Mouse (Mus musculus): ENCODE data around the gene Nbr1. TPM values are rescaled to one million over a fixed set of nuclear protein-coding genes. Genes with fewer than 3 reads are reported as not detected.
"Not testable (repeated sequence)": the region's sequence is repeated elsewhere in the genome, so short reads cannot be mapped to it uniquely, and the experiment has no call there.

The Nbr1 gene
- polyA plus RNA-seq, 1 experiment = 124 TPM

DNA sequence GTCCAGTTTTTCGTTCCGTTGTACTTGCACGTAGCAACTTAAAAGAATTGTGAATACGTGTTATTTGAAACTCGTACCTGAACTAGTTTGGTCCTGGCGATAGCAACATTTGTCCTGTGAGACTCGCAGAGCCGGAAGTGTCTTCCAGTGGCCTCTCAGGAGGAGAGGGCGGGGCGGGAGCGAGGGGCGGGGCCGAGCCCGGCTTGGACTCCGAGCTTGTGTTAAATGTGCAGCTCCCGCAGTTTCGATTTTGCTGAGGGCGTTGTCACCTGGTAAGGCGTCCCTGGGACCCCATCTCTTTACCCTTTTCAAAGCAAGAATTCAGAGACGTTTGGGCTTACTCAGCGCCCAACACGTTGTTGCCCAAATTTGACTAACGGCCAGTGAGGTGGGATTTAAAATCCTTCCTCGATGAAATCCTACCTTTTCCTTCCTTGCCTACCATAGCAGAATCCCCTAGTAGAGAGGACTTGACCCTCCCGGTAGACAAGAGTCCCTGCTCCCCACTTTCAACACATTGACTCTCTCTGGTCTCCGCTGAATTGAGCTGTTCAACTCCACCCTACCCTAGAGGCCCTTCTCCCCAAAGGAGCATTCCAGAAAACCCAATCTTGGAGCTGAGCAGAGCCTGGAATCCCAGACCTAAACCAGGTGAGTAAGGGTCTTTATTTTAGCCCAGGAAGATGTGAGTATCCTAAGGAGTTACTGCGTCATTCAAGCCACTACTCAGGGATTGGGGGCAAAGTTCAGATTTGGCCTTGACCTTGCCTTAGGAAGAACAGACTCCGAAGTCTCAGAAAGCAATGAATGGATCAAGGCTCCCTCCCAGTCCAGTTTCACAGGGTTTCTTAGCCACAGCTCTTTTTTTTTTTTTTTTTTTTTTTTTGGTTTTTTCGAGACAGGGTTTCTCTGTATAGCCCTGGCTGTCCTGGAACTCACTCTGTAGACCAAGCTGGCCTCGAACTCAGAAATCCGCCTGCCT is 30.4 kb downstream of the Nbr1 start, which contains the start of gene Tmem106a:
Tmem106a (plus strand) TSS at position 189 of the 982 bp plus-strand sequence.
- peak in 1 of 2 experiments; percentile 16 for DNase-seq (ENCODE audit: extremely low spot score in 1 of 2, low spot score in 1 of 2)

DNA sequence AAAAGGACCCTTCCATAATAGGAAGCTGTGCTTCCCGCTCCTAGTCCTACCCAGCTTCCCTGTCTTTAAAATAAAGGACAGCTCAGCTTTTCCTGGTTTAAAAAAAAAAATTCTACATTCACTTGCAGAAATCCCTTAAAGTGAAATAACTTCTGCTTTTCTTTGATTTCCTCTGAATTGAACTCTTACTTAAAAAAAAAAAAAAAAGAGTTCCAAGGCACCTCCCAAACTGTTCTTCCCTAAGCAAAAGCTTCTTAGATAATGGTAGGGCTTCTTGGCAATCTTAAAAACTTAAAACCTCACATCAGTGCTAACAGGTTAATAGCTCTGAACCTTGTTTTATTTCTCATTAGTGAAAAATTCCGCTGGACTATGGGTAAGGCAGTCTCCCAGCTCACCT is 31.3 kb downstream of the Nbr1 start:
- no peak for DNase-seq (ENCODE audit: extremely low spot score in 1 of 2, low spot score in 1 of 2)

DNA sequence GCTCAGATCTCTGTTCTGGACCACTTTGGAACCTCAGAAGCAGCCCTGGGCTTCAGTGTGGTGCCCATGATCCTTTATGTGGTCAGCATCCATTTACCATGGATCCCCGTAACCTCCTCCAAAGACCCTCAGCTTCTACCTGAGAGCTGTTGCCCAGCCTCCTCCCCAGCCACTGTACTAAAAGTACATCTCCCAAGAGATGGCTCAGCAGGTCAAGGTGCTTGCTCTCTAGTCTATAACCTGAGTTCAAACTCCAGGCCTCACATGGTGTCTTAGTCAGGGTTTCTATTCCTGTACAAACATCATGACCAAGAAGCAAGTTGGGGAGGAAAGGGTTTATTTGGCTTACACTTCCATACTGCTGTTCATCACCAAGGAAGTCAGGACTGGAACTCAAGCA is 33.1 kb downstream of the Nbr1 start:
- DNase-seq (ENCODE audit: extremely low spot score in 1 of 2, low spot score in 1 of 2) = not testable (repeated sequence)

DNA sequence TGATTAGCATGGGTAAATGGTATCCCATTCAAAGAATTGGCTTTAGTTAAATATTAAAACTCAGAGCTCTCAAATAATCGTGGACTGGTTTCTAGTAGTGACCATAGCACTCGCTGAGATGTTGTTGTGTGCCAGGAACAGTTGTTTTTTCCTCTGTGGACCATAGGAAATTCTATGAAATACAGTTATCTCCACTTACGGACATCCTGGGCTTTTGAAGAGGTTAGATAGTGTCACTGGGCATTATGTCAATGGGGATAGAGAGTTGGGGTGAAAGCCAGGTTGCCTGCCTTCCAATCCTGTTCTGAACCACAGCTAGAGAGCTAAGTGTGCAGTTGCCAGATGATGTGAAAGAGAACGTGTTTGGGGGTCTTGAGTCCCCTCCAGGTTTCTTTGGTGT is 33.9 kb downstream of the Nbr1 start:
- DNase-seq (ENCODE audit: extremely low spot score in 1 of 2, low spot score in 1 of 2) = no peak

DNA sequence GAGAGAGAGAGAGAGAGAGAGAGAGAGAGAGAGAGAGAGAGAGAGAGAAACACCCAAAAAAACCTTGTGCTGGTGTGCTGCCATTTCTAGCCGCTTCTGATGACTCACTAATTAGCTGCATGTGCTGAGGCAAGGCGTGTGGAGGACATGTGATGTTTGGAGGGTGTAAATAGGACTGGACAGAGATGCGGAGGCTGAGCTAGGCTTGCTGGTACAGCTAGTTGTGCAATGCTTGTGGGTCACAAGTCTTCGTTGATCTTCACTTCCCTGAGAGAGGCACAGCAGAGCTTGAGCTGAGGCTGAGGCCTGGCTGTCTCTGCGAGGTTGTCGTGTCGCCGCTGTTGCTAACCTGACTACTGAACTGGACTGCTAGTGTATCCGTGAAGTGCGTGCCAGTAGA is 35.7 kb downstream of the Nbr1 start:
- DNase-seq (ENCODE audit: extremely low spot score in 1 of 2, low spot score in 1 of 2) = peak; percentile 59 to 78

DNA sequence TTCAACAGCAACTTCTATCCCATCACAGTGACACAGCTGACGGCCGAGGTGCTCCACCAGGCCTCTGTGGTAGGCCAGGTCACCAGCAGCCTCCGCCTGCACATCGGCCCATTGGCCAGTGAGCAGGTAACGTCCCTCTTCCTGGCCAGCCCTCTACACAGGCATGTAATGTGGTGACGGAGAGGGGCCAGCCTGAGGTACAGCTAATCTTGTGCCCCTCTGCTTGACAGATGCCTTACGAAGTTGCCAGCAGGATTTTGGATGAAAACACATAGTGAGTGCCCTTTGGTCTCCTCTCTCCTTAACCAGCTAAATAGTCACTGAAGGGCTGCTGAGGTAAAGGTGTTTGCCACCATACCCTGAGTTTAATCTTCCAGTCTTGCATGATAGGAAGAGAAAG is 36.9 kb downstream of the Nbr1 start:
- no peak for DNase-seq (ENCODE audit: extremely low spot score in 1 of 2, low spot score in 1 of 2)

DNA sequence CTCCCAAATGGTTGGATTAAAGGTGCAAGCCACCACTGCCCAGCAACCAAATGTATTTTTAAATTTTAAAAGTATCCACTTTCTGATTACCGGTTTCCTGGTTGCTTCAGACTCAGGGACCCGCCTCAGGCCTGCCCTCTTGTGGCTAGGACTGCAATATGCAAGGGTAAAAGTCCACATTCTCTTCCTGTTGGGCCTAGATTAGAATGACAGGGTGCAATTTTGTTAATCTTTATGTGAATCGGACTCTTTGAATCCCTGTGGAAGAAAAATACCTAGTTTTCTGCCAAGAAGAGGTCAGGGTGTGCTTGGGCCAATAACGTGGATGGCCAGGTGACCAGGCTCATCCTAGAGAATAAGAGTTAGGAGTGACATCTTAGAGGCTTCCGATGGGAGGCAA is 37.5 kb downstream of the Nbr1 start:
- peak in 1 of 2 experiments; percentile 72 for DNase-seq (ENCODE audit: extremely low spot score in 1 of 2, low spot score in 1 of 2)

DNA sequence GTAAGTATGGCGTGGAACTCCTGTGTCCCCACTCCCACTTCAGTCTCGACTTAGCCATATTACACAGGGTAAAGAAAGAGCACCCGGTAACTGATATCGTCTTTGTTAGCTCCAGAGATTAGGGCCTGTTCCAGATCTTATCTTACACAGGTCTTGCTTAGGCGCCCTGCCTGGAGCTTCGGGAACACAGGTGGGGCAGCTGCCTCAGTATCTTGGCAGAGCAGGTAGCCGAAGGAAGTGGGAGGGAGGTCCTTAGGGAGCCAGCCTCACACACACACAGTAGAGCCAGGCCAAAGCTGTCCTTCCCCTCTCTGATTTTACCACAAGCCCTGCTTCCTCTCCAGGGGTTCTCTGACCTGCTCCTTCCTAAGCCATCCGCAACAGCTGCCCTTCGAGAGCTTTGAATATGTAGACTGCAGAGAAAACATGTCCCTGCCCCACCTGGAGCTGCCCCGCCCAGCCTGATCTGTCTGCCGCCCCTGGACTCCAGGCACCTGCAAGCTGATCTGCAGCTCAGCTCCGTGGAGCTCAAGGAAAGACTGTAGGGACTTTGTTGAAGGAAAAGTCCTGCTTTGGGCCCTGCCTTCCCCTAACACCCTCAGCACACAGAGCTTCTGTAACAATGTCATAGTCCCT is 38.2 kb downstream of the Nbr1 start:
- no peak for DNase-seq (ENCODE audit: extremely low spot score in 1 of 2, low spot score in 1 of 2)

DNA sequence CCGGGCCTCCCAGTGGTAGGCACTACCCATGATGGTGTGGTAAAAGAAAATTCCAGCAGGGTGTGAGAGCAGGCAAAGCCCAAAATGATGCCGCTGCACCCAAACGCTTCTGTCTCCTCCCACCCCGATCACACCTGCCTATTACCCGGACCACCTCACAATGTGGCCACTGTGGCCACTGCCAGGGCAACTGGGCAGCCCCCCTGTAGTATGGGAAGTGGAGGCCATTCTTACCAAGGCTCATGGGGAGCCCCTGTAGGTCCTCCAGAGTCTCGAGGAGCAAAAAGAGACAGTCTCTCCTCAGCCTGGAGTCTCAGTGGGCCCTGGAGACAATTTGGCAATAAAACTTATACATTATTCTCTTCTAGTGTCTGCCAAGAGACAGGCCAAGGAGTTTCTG is 47.2 kb downstream of the Nbr1 start, which contains the start of gene Gm11634:
Gm11634 (minus strand) TSS at position 101 of the 400 bp plus-strand sequence.
- DNase-seq (ENCODE audit: extremely low spot score in 1 of 2, low spot score in 1 of 2) = no peak

DNA sequence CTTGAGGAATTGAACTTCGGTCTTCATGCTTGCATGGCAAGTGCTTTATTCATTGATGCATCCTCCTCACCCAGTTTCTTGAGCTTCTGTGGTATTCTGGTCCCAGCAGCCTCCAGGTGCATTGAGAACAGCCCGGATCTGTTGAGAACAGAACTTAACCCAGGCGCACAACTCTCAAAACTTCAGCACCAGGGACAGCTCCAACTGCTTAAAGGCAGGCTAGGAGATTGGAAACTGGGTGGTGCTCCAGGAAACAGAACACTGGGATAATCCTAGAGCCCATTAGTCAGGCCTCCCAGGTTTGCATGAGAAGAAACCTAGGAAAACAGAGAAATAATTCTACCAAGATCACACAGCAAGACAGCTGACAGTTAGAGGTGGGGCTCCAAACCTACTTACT is 50.5 kb downstream of the Nbr1 start:
- no peak for DNase-seq (ENCODE audit: extremely low spot score in 1 of 2, low spot score in 1 of 2)

DNA sequence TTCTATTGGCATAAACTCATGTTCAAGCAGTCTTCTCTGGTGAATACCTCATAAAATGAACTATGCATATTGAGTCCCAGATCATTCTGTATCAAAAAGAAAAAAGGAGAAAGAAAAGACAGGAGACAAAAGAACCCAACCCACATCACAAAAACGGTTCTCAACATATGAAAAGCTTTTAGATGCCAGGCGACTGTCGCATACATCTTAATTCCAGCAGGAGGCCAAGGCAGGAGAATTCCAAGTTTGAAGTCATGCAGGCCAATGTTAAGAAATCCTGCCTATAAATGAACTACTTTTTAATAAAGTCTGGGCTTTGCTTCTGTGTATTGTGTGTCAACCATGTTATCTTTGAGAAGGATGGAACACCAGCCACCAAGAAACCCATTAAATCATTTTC is 52.2 kb downstream of the Nbr1 start:
- no peak for DNase-seq (ENCODE audit: extremely low spot score in 1 of 2, low spot score in 1 of 2)

DNA sequence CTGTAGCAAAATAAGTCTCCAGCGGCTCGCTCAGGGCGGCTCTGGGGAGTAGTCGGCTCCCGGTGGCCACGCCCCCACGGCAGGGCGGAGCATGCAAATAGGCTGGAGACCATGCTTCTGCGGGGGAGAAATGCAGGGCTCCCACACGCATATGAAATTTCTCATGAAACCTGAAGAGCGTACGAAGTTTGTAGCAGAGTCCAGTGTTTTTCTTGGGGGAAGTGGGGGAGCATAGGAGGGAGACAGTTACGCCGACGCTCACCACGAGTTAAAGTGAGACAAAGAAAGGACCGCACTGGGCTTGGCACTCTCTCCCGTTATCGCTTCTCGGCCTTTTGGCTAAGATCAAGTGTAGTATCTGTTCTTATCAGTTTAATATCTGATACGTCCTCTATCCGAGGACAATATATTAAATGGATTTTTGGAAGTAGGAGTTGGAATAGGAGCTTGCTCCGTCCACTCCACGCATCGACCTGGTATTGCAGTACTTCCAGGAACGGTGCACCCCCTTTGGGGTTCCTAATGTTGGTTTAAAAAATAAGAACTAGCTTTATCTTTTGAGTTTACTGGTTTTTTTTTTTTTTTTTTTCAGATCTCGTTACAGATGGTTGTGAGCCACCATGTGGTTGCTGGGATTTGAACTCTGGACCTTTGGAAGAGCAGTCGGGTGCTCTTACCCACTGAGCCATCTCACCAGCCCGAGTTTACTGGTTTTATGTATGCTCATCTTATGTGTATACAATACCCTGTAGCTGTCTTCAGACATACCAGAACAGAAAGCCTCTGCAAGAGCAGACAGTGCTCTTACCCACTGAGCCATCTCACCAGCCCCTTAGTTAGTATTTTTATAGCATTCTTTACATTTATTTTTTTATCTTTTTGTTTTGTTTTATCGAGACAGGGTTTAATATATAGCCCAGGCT is 52.8 kb downstream of the Nbr1 start:
- DNase-seq (ENCODE audit: extremely low spot score in 1 of 2, low spot score in 1 of 2) = peak in 1 of 2 experiments; percentile 44

DNA sequence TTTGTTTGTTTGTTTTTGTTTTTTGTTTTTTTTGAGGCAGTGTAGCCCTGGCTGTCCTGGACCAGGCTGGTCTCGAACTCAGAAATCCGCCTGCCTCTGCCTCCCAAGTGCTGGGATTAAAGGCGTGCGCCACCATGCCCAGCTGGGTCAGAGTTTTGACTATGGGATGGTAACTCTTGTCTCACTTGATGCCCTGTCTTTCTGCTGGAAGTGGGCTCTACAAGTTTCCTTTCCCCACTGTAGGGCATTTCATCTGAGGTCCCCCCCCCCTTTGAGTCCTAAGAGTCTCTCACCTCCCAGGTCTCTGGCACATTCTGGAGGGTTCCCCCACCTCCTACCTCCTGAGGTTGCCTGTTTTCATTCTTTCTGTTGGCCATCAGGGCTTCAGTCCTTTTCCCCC is 55.2 kb downstream of the Nbr1 start:
- DNase-seq (ENCODE audit: extremely low spot score in 1 of 2, low spot score in 1 of 2) = not testable (repeated sequence)

DNA sequence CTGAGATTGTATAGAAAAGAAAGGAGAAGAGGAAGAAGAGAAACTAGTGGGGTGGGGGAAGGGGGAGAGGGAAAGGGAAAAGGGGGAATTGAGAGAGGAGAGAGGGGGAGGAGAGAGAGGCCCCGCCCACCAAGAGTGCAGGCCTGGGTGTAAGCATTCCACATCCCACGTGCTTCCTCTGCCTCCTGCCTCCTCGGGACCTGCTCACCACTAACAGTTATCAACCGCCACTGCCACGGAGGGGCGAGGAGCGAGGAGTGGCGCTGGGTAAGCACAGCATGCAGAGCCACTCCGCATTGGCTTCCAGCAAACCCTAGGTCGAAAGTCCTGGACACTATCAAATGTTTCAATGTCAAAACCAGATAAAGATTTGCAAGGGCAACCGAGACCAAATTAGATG is 58.5 kb downstream of the Nbr1 start:
- no peak for DNase-seq (ENCODE audit: extremely low spot score in 1 of 2, low spot score in 1 of 2)

DNA sequence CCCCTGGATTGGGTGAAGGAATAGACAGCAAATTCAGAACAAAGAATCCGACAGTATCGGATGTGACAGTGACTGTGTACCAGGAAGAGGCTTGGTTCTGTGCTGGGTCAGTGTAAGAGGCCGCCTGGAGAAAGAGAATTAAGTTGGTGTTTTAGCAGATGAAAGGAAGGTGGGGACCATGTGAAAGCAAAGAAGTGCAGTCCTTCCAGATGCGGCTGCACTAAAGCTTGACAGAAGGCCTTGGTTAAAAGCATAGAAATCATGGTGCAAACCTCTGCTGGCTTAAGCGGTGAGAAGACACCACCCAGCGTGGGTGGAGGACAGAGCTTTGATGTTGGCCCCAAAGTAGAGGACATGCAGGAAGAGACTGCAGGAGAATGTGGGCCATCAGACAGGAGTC is 61.6 kb downstream of the Nbr1 start:
- DNase-seq (ENCODE audit: extremely low spot score in 1 of 2, low spot score in 1 of 2) = no peak

DNA sequence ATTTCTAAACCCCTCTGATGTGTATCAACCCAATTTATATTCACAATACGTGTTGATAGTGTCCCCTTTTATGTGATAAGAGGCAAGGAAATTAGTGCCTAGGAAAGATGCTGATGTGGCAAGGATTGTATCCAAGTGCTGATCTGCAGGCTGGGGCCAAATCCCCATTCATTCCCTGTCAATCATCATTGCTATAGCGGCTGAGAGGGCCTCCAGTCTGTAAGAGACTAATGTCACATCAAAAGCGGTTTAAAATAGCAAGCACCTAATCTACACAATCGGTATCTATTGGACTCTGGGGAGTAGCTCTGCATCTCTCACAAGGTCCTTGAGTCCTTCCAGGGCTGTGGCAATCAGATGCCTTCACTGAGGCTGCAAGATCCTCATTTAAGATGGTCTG is 62.2 kb downstream of the Nbr1 start:
- DNase-seq (ENCODE audit: extremely low spot score in 1 of 2, low spot score in 1 of 2) = no peak

DNA sequence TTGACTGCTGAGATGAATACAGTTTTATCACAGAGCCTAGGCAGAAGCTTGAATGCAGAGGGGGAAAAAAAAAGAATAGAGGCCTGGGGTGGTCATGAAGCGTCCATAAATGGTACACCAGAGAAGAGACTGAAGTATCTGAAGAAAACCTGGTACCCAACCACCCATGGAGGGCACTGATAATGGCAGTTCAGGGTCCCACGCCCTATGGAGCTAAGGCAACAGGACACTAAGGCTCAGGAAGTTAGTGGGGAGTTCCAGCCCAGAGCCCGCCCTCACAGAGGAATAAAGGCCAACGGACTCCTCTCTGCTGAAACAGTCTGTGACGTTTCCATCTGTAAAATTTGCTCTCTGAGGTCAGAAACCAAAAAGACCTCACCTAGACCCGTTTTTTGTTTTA is 63.4 kb downstream of the Nbr1 start:
- DNase-seq (ENCODE audit: extremely low spot score in 1 of 2, low spot score in 1 of 2) = no peak

DNA sequence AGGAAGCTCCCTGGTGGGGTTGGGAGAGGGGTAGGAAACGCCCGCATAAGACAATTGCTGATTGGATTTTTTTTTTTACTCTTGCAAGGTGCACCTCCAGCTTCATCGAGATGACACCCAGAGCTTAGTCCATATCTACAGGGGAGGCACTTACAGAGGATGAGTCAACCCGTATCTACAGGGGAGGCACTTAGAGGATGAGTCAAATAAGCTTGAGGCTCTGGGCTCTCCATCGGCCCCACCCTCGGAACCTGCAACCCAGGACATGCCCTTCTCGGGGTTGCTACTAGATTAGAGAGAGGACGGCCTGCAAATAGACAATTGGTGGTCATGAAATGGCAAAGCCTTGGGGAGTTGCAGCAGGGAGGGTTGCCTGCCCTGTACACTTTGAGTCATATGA is 64.2 kb downstream of the Nbr1 start:
- no peak for DNase-seq (ENCODE audit: extremely low spot score in 1 of 2, low spot score in 1 of 2)

DNA sequence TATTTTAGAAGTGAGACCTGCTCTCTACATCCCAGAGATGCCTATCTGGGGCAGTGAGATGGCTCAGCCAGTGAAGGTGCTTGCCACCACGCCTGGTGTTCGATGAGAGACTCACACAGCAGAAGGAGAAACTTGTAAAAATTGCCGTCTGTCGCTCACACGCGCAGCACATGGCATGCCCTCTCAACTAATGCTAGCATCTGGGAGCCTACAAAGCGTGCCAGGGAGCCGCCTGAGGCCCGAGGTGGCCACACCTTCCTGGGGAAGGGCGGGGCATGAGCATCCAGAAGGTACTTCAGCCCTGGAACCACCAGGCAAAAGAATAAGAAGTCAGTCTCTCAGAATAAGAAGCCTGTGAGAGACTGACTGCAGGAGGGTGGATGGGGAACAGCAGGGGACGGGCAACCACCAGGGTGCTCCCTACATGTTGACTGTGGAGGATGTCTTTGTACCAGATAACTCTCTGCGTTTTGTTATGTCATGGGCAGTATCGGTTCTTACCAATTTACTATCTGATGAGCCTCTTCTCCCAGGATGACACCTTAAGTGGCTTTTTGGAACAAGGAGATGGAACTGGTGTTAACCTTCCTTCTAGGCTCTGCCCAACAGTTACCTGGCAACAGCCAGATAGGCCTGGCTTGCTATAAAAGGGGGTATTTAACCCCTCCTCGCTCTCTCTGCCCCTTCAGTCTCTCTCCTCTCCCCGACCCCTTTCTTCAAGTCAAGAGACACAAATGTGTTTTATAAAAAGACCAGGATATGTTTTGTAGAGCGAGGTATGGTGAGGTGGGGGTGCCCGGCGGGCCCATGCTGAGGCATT is 65.2 kb downstream of the Nbr1 start:
- DNase-seq (ENCODE audit: extremely low spot score in 1 of 2, low spot score in 1 of 2) = no peak

DNA sequence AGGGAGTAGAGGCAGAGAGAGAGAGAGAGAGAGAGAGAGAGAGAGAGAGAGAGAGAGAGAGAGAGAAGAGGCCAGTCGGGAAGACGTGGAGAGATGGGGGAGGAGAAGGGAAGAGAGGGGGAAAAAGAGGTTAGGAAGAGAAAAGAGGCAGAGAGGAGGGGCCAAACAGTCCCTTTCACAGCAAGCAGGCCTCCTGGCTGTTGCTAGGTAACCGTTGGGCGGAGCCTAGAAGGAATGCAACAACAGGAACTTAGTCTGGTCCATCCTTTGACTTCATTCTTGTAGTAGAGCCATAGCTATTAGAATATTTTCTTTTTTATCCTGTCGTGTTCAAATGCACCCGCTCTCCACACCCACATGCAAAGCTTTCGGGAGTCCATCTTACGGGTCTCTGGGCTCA is 65.9 kb downstream of the Nbr1 start:
- no peak for DNase-seq (ENCODE audit: extremely low spot score in 1 of 2, low spot score in 1 of 2)
